Mouse (Mus musculus) limb, embryonic 11.5 days (tissue): ENCODE measurements around the gene Cyb5rl. TPM values are rescaled to one million over a fixed set of nuclear protein-coding genes. Genes with fewer than 3 reads are reported as not detected.
"Not testable (repeated sequence)": the region's sequence is repeated elsewhere in the genome, so short reads cannot be mapped to it uniquely, and the experiment has no call there.

ENCODE experiments used
- ATAC-seq: fragments of 200-750 bp; cut with Nextera tagmentation; 2 replicates; pipeline ENCODE4 v1.8.0; 2017; ENCODE audit warnings: low read depth; ENCODE audit not compliant: insufficient number of reproducible peaks, low FRiP score, low TSS enrichment
- DNase-seq: peaks from one replicate; pipeline ENCODE4 v3.0.0-alpha.2; 2015; ENCODE audit warnings: low spot score
- H3K27ac ChIP-seq: fragments of 300-500 bp; sonication (generic); replicated peaks from 2 replicates; pipeline ENCODE4 v1.5.1; 2014; ENCODE audit warnings: low read depth, mild to moderate bottlenecking, low read length
- H3K27me3 ChIP-seq: fragments of 300-500 bp; sonication (generic); 2 replicates; pipeline ENCODE4 v1.6.1; 2014; ENCODE audit warnings: mild to moderate bottlenecking, low read length, mixed read lengths; ENCODE audit not compliant: control insufficient read depth, insufficient read depth
- H3K36me3 ChIP-seq: fragments of 300-500 bp; sonication (generic); 2 replicates; pipeline ENCODE4 v1.6.1; 2014; ENCODE audit warnings: mild to moderate bottlenecking, low read length, moderate library complexity, mixed read lengths; ENCODE audit not compliant: control insufficient read depth, insufficient read depth
- H3K4me1 ChIP-seq: fragments of 300-500 bp; sonication (generic); 2 replicates; pipeline ENCODE4 v1.6.1; 2014; ENCODE audit warnings: low read length, mixed read lengths; ENCODE audit not compliant: control insufficient read depth, insufficient read depth
- H3K4me2 ChIP-seq: fragments of 300-500 bp; sonication (generic); 2 replicates; pipeline ENCODE4 v1.6.1; 2014; ENCODE audit warnings: low read depth, mild to moderate bottlenecking, moderate library complexity; ENCODE audit not compliant: severe bottlenecking
- H3K4me3 ChIP-seq: fragments of 300-500 bp; sonication (generic); 2 replicates; pipeline ENCODE4 v1.5.1; 2014; ENCODE audit warnings: low read depth, low read length
- H3K9ac ChIP-seq: fragments of 300-500 bp; sonication (generic); 2 replicates; pipeline ENCODE4 v1.6.1; 2014; ENCODE audit warnings: mild to moderate bottlenecking, low read length
- H3K9me3 ChIP-seq: fragments of 300-500 bp; sonication (generic); 2 replicates; pipeline ENCODE4 v1.6.1; 2016; ENCODE audit warnings: low read length; ENCODE audit not compliant: control insufficient read depth
- WGBS: fragments of 180-500 bp; shearing (Covaris S2); extraction: QIAGEN DNeasy Blood & Tissue Kit; methylation state at CpG from one replicate; pipeline ENCODE4 v1.1.7; 2014; 5-methylcytosine and 5-hydroxymethylcytosine counted together
- polyA plus RNA-seq: library from polyadenylated mRNA; unstranded; fragments of >200 nt; fragmentation: Nextera tagmentation; extraction: Ambion mirVana; gene quantifications from 2 replicates; pipeline ENCODE4 v1.2.1, GENCODE M21; 2014

Gene Cyb5rl
- polyA plus RNA-seq, 1 experiment from 2014 or later, result 7.3 TPM

DNA sequence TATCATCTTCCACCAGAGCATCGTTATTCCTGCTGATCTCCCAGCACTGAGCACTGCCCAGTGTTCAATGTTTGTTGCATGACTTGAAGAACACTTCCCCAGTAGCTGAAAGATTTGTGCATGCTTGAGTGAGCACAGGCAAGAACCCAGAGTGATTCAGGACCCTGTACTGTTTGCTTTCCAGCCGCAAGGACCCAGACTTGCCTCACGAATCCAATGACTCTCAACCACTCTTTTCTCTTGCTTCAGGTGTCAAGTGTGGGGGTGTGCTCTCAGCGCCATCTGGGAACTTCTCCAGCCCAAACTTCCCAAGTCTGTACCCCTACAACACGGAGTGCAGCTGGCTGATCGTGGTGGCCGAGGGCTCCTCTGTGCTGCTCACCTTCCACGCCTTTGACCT is 35.4 kb downstream of the Cyb5rl start:
- no peak overlapping the region for H3K4me2 ChIP-seq
- H3K9me3 ChIP-seq, result no peaks in the 10 kb centered on the region
- no peak overlapping the region for H3K27ac ChIP-seq
- 82% methylated on average over 8 of the region's 8 CpGs for WGBS
- ATAC-seq (no peak), DNase-seq (no peak)
- no peaks in the 10 kb centered on the region for H3K36me3 ChIP-seq
- H3K9ac ChIP-seq, result no peak overlapping the region; the same call in 1 of the 2 replicates
- H3K27me3 ChIP-seq, result no peaks in the 10 kb centered on the region
- H3K4me1 ChIP-seq, result peaks cover 9% of the 10 kb centered on the region; the same call in 1 of the 2 replicates
- H3K4me3 ChIP-seq, result no peak overlapping the region

DNA sequence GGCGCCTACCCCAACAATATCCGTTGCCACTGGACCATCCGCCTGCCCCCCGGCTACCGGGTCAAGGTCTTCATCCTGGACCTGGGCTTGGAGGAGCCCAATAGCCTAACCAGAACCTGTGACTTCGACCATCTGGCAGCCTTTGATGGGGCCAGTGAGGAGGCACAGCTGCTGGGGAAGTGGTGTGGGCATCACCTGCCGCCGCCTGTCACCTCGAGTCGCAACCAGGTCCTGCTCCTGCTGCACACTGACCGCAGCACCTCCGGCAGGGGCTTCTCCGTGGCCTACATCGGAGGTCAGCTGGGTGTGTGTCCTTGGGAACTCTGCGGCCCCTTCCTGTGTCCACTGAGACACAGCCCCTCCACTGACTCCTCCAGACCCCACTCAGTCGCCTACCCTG is 40.0 kb downstream of the Cyb5rl start:
- no peaks in the 10 kb centered on the region for H3K27me3 ChIP-seq
- no peak overlapping the region for H3K27ac ChIP-seq
- 91% methylated on average over 16 of the region's 16 CpGs for WGBS
- no peak for ATAC-seq
- no peak overlapping the region for H3K9ac ChIP-seq
- no peaks in the 10 kb centered on the region for H3K36me3 ChIP-seq
- H3K4me2 ChIP-seq, result no peak overlapping the region
- no peaks in the 10 kb centered on the region for H3K9me3 ChIP-seq
- H3K4me3 ChIP-seq, result no peak overlapping the region
- DNase-seq, result no peak
- H3K4me1 ChIP-seq, result peaks cover 13% of the 10 kb centered on the region

DNA sequence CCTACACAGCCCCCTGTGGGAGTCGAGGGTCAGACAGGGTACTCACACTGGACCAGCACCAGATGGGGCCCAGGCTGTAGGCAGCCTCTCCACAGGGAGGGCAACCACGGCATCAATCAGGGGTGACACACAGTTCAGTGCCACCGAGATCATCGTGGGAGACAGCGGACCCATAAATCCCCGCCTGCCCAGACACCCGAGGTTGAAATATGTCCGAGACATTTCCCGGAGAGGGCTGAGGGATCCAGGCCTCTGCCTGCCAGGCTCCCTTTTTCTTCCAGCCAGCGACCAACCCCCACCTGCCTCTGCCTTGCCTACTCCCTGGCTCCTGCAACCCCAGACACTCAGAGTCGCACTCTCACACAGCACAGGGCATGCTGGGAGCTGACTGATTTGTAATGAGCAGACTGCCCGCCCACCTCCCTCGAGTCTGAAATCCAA is 41.5 kb downstream of the Cyb5rl start:
- Histone ChIP-seq H3K4me1 (peaks cover 11% of the 10 kb centered on the region), H3K27me3 (no peaks in the 10 kb centered on the region), H3K27ac (peak overlapping the region; percentile 62), H3K9me3 (no peaks in the 10 kb centered on the region), H3K4me2 (peak overlapping the region; percentile 20), H3K4me3 (no peak overlapping the region), H3K36me3 (no peaks in the 10 kb centered on the region), H3K9ac (no peak overlapping the region; the same call in 1 of the 2 replicates)
- WGBS, result 25% methylated on average over 13 of the region's 13 CpGs
- DNase-seq (peak; percentile 60), ATAC-seq (0 out of 2 replicates have a peak, but pooled peaks have one; percentile 18)

DNA sequence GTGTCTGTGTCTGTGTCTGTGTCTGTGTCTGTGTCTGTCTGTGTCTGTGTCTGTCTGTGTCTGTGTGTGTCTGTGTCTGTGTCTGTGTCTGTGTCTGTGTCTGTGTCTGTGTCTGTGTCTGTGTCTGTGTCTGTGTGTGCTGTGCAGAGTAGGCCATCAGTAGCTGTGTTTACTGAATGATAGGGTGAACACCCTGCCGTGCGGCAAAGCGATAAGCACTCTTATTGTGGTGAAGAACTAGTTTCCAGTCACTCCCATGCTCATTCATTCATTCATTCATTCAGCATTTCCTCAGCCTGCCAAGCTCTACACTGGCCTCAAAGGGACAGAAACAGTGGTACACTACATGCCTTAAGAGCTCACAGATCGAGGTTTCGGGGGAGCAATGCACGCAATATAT is 42.4 kb downstream of the Cyb5rl start:
- H3K9ac ChIP-seq, DNase-seq, ATAC-seq, H3K27me3 ChIP-seq, H3K27ac ChIP-seq, H3K4me3 ChIP-seq, H3K4me2 ChIP-seq, H3K9me3 ChIP-seq, H3K36me3 ChIP-seq: not testable (repeated sequence)
- WGBS, result 95% methylated on average over 6 of the region's 6 CpGs
- peaks cover 14% of the 10 kb centered on the region for H3K4me1 ChIP-seq

DNA sequence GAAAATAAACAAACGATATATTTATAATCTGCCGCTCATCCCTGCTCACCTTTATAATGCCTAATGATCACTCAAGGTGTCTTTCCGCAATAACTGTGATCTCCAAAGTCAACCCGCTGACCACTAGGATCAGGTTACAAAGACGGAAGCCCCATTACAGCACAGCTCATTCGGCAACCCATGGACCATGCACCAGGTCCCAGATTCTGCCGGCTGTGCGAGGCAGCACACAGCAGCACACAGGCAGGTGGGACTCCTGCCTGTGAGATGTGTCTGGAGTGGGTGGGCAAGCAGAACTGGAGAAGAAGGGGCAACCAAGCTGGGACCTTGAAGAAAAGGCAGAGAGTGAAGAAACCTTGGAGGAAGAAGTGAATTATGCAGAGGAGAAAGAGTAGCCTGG is 47.5 kb downstream of the Cyb5rl start:
- Histone ChIP-seq H3K4me1 (peaks cover 9% of the 10 kb centered on the region), H3K27me3 (no peaks in the 10 kb centered on the region), H3K4me3 (no peak overlapping the region), H3K4me2 (no peak overlapping the region), H3K27ac (no peak overlapping the region), H3K9me3 (no peaks in the 10 kb centered on the region), H3K36me3 (no peaks in the 10 kb centered on the region), H3K9ac (no peak overlapping the region)
- DNase-seq, result no peak
- 16% methylated on average over 8 of the region's 8 CpGs for WGBS
- ATAC-seq, result no peak

DNA sequence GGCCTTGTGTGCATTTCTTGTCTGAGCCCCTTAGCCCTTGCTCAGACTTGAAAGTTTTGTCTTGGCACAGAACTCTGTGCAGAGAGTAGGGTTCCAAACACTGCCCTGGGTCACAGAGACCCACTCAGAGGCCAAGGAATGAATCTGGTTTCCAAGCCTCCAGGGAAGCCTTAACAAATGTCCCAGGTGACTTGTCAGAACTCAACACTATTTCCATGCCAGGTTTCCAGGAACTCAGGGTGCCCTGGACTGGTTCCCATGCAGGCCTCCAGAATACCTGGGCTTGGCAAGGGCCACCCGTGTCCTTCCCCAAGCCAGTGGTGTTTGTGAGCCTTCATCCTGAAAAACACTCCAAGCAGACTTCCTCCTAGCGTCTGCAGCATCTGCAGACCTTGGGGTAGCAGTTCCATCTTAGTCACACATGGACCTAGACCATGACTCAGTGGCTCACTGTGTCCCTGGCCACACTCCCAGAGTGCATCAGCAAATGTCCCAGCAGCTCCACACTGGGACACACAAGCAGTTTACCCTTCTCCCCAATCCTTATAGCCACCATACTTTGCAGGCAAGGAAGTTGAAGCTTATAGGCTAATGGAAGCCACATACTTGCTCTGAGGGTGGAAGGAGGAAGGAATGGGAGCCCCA is 51.1 kb downstream of the Cyb5rl start:
- H3K4me2 ChIP-seq, result no peak overlapping the region
- ATAC-seq, result no peak
- 83% methylated on average over 2 of the region's 2 CpGs for WGBS
- H3K36me3 ChIP-seq, result no peaks in the 10 kb centered on the region
- no peak for DNase-seq
- H3K9me3 ChIP-seq, result no peaks in the 10 kb centered on the region
- peaks cover 11% of the 10 kb centered on the region for H3K4me1 ChIP-seq
- no peak overlapping the region for H3K9ac ChIP-seq
- H3K27me3 ChIP-seq, result no peaks in the 10 kb centered on the region
- no peak overlapping the region for H3K4me3 ChIP-seq
- no peak overlapping the region for H3K27ac ChIP-seq

DNA sequence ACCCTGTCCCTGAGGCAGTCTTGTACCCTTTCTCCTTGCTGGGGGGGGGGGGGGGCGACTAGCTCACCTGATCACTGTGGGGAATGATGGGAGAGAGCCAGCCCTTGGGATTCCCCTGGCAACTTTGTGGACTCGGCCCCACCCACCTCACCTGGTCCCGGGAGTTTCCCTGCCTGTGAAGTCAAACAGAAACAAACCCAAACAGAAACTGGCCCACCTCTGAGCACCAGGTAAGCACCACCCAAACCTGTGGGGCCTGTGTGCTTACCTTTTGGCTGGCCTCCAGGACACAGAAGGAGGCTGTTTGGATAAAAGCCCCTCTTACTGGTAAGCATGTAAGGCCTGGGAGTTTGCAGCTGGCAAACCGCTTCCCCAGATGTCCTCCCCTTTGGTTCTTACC is 52.3 kb downstream of the Cyb5rl start:
- Histone ChIP-seq H3K9me3 (no peaks in the 10 kb centered on the region), H3K36me3 (no peaks in the 10 kb centered on the region), H3K9ac (no peak overlapping the region), H3K4me2 (no peak overlapping the region), H3K4me3 (no peak overlapping the region), H3K27ac (no peak overlapping the region), H3K4me1 (peaks cover 9% of the 10 kb centered on the region), H3K27me3 (no peaks in the 10 kb centered on the region)
- WGBS, result 81% methylated on average over 3 of the region's 4 CpGs
- no peak for DNase-seq
- no peak for ATAC-seq

DNA sequence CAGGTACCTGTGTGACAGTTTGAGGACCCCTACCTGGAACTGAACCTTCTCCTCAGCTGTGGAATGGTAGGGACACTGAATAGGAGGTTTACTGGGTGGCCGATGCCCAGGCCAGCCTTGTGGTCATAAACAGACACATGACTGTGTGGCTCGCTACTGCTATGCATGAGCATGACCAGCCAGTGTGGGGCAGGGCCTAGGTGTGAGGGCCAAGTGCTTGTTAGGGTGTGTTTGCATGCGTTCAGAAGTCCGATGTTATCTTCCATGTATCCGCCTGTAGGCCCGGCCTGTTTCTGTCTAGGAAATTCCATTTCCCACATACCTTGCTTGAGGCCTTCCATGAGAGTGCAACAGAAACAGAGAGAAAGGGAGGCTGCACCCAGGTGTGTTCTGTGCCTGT is 53.9 kb downstream of the Cyb5rl start:
- Histone ChIP-seq H3K9ac (peak overlapping the region; percentile 35; the same call in 1 of the 2 replicates), H3K27ac (0 out of 2 replicates have a peak overlapping the region, but pooled peaks have one; percentile 5), H3K9me3 (no peaks in the 10 kb centered on the region), H3K4me1 (peaks cover 9% of the 10 kb centered on the region), H3K4me3 (no peak overlapping the region), H3K4me2 (no peak overlapping the region), H3K27me3 (no peaks in the 10 kb centered on the region), H3K36me3 (no peaks in the 10 kb centered on the region)
- ATAC-seq (no peak), DNase-seq (no peak)
- whole genome bisulfite sequencing, result 96% methylated on average over 6 of the region's 6 CpGs
